Mouse (Mus musculus): ENCODE results near the gene Strada. TPM values are rescaled to one million over a fixed set of nuclear protein-coding genes. Genes with fewer than 3 reads are reported as not detected.
A peak's percentile ranks its signal among the peaks of the same experiment; 100 is the strongest.

The Strada gene
- polyA plus RNA-seq, 1 experiment from 2014 or later = 14.0 TPM

- ATAC-seq = peak; percentile 39
Observed at GRCm38 (mm10) chr11:106160841-106161721, 40.9 kb downstream of the Strada start, which contains the start of the genes Gm10840 and Limd2. TSS of gene Gm10840 (plus strand) at chr11:106160850. TSS of gene Limd2 (minus strand) at chr11:106160860.

GRCm38 (mm10) chr11:106159921-106160840, 41.8 kb downstream of the Strada start:
- under 1% methylated on average over 89 of the region's 106 CpGs for WGBS
- H3K9ac ChIP-seq = peak overlapping the region; percentile 89

More at GRCm38 (mm10) chr11:106160841-106161721, 40.9 kb downstream of the Strada start, which contains the start of the genes Gm10840 and Limd2:
- no peaks in the 10 kb centered on the region for H3K27me3 ChIP-seq (replicated peaks)
- peak within 1 kb of the TSS; percentile 92 for H3K27ac ChIP-seq
- 0 out of 2 replicates have a peak, but pooled peaks cover 13% of the 10 kb centered on the region for H3K36me3 ChIP-seq
- no peaks in the 10 kb centered on the region for H3K9me3 ChIP-seq
- 34% methylated on average over 22 of the region's 22 CpGs for WGBS
- H3K4me2 ChIP-seq (replicated peaks) = peak within 1 kb of the TSS; percentile 92
- H3K4me3 ChIP-seq (replicated peaks) = peak within 1 kb of the TSS; percentile 80
- H3K9ac ChIP-seq = peak within 1 kb of the TSS; percentile 89
- peaks cover 31% of the 10 kb centered on the region for H3K4me1 ChIP-seq (replicated peaks)

GRCm38 (mm10) chr11:106159216-106159920, 42.6 kb downstream of the Strada start:
- Histone ChIP-seq H3K9me3 (no peaks in the 10 kb centered on the region), H3K36me3 (peaks cover 13% of the 10 kb centered on the region; the same call in 1 of the 2 replicates), H3K27ac (peak overlapping the region; percentile 92), H3K9ac (peak overlapping the region; percentile 89), H3K27me3 (replicated peaks) (no peaks in the 10 kb centered on the region), H3K4me1 (replicated peaks) (peaks cover 31% of the 10 kb centered on the region), H3K4me2 (replicated peaks) (peak overlapping the region; percentile 92), H3K4me3 (replicated peaks) (peak overlapping the region; percentile 80)
- ATAC-seq = peak; percentile 48
- WGBS = 2% methylated on average over 25 of the region's 25 CpGs

More at GRCm38 (mm10) chr11:106159921-106160840, 41.8 kb downstream of the Strada start:
- H3K9me3 ChIP-seq = no peaks in the 10 kb centered on the region
- peak overlapping the region; percentile 92 for H3K4me2 ChIP-seq (replicated peaks)
- ATAC-seq = peak; percentile 81
- H3K4me1 ChIP-seq (replicated peaks) = peaks cover 31% of the 10 kb centered on the region
- peak overlapping the region; percentile 92 for H3K27ac ChIP-seq
- H3K36me3 ChIP-seq = 0 out of 2 replicates have a peak, but pooled peaks cover 9% of the 10 kb centered on the region
- H3K4me3 ChIP-seq (replicated peaks) = peak overlapping the region; percentile 80
- H3K27me3 ChIP-seq (replicated peaks) = no peaks in the 10 kb centered on the region

- 0 out of 2 replicates have a peak, but pooled peaks have one; percentile 2 for ATAC-seq
- no peaks in the 10 kb centered on the region for H3K27me3 ChIP-seq (replicated peaks)
Observed at GRCm38 (mm10) chr11:106158930-106159215, 43.1 kb downstream of the Strada start.

GRCm38 (mm10) chr11:106158081-106158929, 43.7 kb downstream of the Strada start:
- WGBS = 58% methylated on average over 14 of the region's 14 CpGs
- no peak for ATAC-seq
- H3K9ac ChIP-seq = 0 out of 2 replicates have a peak overlapping the region, but pooled peaks have one; percentile 89
- peak overlapping the region; percentile 92 for H3K4me2 ChIP-seq (replicated peaks)
- H3K27me3 ChIP-seq (replicated peaks) = no peaks in the 10 kb centered on the region
- H3K4me1 ChIP-seq (replicated peaks) = peaks cover 31% of the 10 kb centered on the region
- peak overlapping the region; percentile 80; the same call in 1 of the 2 replicates for H3K4me3 ChIP-seq (replicated peaks)
- H3K36me3 ChIP-seq = peaks cover 20% of the 10 kb centered on the region
- H3K9me3 ChIP-seq = no peaks in the 10 kb centered on the region
- 0 out of 2 replicates have a peak overlapping the region, but pooled peaks have one; percentile 92 for H3K27ac ChIP-seq

More at GRCm38 (mm10) chr11:106158930-106159215, 43.1 kb downstream of the Strada start:
- WGBS = 28% methylated on average over 9 of the region's 9 CpGs
- no peaks in the 10 kb centered on the region for H3K9me3 ChIP-seq
- H3K36me3 ChIP-seq = peaks cover 18% of the 10 kb centered on the region
- H3K27ac ChIP-seq = peak overlapping the region; percentile 92; the same call in 1 of the 2 replicates
- H3K9ac ChIP-seq = peak overlapping the region; percentile 89
- peak overlapping the region; percentile 80 for H3K4me3 ChIP-seq (replicated peaks)
- H3K4me2 ChIP-seq (replicated peaks) = peak overlapping the region; percentile 92
- H3K4me1 ChIP-seq (replicated peaks) = peaks cover 31% of the 10 kb centered on the region

- Histone ChIP-seq H3K27ac (no peak overlapping the region), H3K36me3 (peaks cover 21% of the 10 kb centered on the region), H3K4me3 (replicated peaks) (no peak overlapping the region), H3K27me3 (replicated peaks) (no peaks in the 10 kb centered on the region), H3K9ac (no peak overlapping the region), H3K4me1 (replicated peaks) (peaks cover 31% of the 10 kb centered on the region), H3K4me2 (replicated peaks) (no peak overlapping the region), H3K9me3 (no peaks in the 10 kb centered on the region)
- 79% methylated on average over 7 of the region's 7 CpGs for WGBS
- ATAC-seq = no peak
Observed at GRCm38 (mm10) chr11:106157154-106157553, 44.8 kb downstream of the Strada start.

- Histone ChIP-seq H3K4me1 (replicated peaks) (peaks cover 30% of the 10 kb centered on the region), H3K27ac (no peak overlapping the region), H3K4me3 (replicated peaks) (no peak overlapping the region), H3K9me3 (no peaks in the 10 kb centered on the region), H3K27me3 (replicated peaks) (no peaks in the 10 kb centered on the region), H3K4me2 (replicated peaks) (no peak overlapping the region), H3K36me3 (peaks cover 29% of the 10 kb centered on the region), H3K9ac (no peak overlapping the region)
- no peak for ATAC-seq
- WGBS = 79% methylated on average over 1 of the region's 1 CpGs
Observed at GRCm38 (mm10) chr11:106156257-106156656, 45.7 kb downstream of the Strada start.

GRCm38 (mm10) chr11:106155761-106156160, 46.2 kb downstream of the Strada start:
- H3K9ac ChIP-seq = no peak overlapping the region
- H3K36me3 ChIP-seq = peaks cover 33% of the 10 kb centered on the region
- peaks cover 25% of the 10 kb centered on the region for H3K4me1 ChIP-seq (replicated peaks)
- ATAC-seq = no peak
- WGBS = 58% methylated on average over 3 of the region's 3 CpGs
- H3K4me3 ChIP-seq (replicated peaks) = no peak overlapping the region
- no peaks in the 10 kb centered on the region for H3K27me3 ChIP-seq (replicated peaks)
- H3K9me3 ChIP-seq = no peaks in the 10 kb centered on the region
- H3K4me2 ChIP-seq (replicated peaks) = no peak overlapping the region
- H3K27ac ChIP-seq = no peak overlapping the region

GRCm38 (mm10) chr11:106154770-106155169, 47.2 kb downstream of the Strada start:
- no peak for ATAC-seq

GRCm38 (mm10) chr11:106154091-106154490, 47.9 kb downstream of the Strada start:
- Histone ChIP-seq H3K36me3 (peaks cover 48% of the 10 kb centered on the region), H3K9me3 (no peaks in the 10 kb centered on the region), H3K4me1 (replicated peaks) (peaks cover 17% of the 10 kb centered on the region), H3K4me2 (replicated peaks) (no peak overlapping the region), H3K9ac (no peak overlapping the region), H3K27me3 (replicated peaks) (no peaks in the 10 kb centered on the region), H3K4me3 (replicated peaks) (no peak overlapping the region), H3K27ac (no peak overlapping the region)
- no peak for ATAC-seq
- 78% methylated on average over 5 of the region's 5 CpGs for WGBS

More at GRCm38 (mm10) chr11:106154770-106155169, 47.2 kb downstream of the Strada start:
- WGBS = 68% methylated on average over 2 of the region's 2 CpGs
- Histone ChIP-seq H3K36me3 (peaks cover 41% of the 10 kb centered on the region), H3K27ac (no peak overlapping the region), H3K4me2 (replicated peaks) (no peak overlapping the region), H3K9ac (no peak overlapping the region), H3K4me1 (replicated peaks) (peaks cover 23% of the 10 kb centered on the region), H3K4me3 (replicated peaks) (no peak overlapping the region), H3K27me3 (replicated peaks) (no peaks in the 10 kb centered on the region), H3K9me3 (no peaks in the 10 kb centered on the region)
